Mouse (Mus musculus): Measurements from ENCODE around the gene Lingo2. TPM values are rescaled to one million over a fixed set of nuclear protein-coding genes. Genes with fewer than 3 reads are reported as not detected.

Gene Lingo2
- polyA plus RNA-seq, 1 experiment from 2014 or later = 75.0 TPM

DNA sequence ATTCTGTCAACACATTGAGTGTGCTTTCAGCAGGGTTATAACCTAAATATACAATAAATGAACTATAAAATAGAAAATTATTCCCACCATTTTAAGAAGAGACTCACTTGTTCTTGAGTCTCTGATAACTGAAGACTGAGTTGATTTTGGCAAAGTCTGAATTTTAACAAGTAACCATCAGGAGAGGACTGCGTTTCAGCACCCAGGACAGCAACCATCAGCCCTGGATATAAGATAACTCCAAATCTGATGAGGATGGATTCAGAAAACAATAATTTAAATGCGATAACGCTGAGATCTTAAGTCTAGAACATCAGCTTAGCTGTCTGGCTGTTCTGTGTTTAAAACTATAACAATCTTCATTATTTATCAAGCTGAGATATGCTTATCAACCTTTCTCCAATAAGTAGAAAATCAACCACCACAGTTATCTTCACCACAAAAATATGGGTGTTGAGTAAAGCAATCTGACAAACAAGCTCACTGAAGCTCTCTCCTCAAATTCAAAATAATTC, 1066.5 kb downstream of the Lingo2 start:
- H3K36me3 ChIP-seq (ENCODE audit: control insufficient read depth, insufficient read depth, low read length) = no peaks in the 10 kb centered on the region
- H3K4me1 ChIP-seq (ENCODE audit: control insufficient read depth, insufficient read depth, low read depth, low read length) = no peaks in the 10 kb centered on the region; the same call in 1 of the 2 replicates
- 63% methylated on average over 3 of the region's 3 CpGs for WGBS
- ATAC-seq = no peak
- H3K9ac ChIP-seq (ENCODE audit: low read depth, low read length) = no peak overlapping the region
- no peaks in the 10 kb centered on the region for H3K27me3 ChIP-seq (replicated peaks; ENCODE audit: control insufficient read depth, insufficient read depth, low read length)
- no peak overlapping the region for H3K27ac ChIP-seq (ENCODE audit: low read depth, low read length)
- H3K4me3 ChIP-seq (ENCODE audit: low read length) = no peak overlapping the region
- H3K4me2 ChIP-seq (ENCODE audit: low read length) = no peak overlapping the region
- no peaks in the 10 kb centered on the region for H3K9me3 ChIP-seq (ENCODE audit: control insufficient read depth, low read length)

GRCm38 (mm10) chr4:35846518-35846917, 1105.0 kb downstream of the Lingo2 start:
- no peak for ATAC-seq
- H3K36me3 ChIP-seq (ENCODE audit: control insufficient read depth, insufficient read depth, low read length) = no peaks in the 10 kb centered on the region
- H3K27ac ChIP-seq (ENCODE audit: low read depth, low read length) = no peak overlapping the region
- no peaks in the 10 kb centered on the region for H3K27me3 ChIP-seq (replicated peaks; ENCODE audit: control insufficient read depth, insufficient read depth, low read length)
- H3K9me3 ChIP-seq (ENCODE audit: control insufficient read depth, low read length) = no peaks in the 10 kb centered on the region
- no peak overlapping the region for H3K4me2 ChIP-seq (ENCODE audit: low read length)
- no peak overlapping the region for H3K9ac ChIP-seq (ENCODE audit: low read depth, low read length)
- 71% methylated on average over 1 of the region's 1 CpGs for WGBS
- no peaks in the 10 kb centered on the region for H3K4me1 ChIP-seq (ENCODE audit: control insufficient read depth, insufficient read depth, low read depth, low read length)
- H3K4me3 ChIP-seq (ENCODE audit: low read length) = no peak overlapping the region

GRCm38 (mm10) chr4:35845140-35845539, 1106.4 kb downstream of the Lingo2 start:
- peak; percentile 96 for ATAC-seq
- peak overlapping the region; percentile 51 for H3K9ac ChIP-seq (ENCODE audit: low read depth, low read length)
- H3K4me2 ChIP-seq (ENCODE audit: low read length) = peak overlapping the region; percentile 51
- peak overlapping the region; percentile 28 for H3K4me3 ChIP-seq (ENCODE audit: low read length)
- WGBS = 21% methylated on average over 7 of the region's 7 CpGs
- H3K9me3 ChIP-seq (ENCODE audit: control insufficient read depth, low read length) = no peaks in the 10 kb centered on the region
- H3K36me3 ChIP-seq (ENCODE audit: control insufficient read depth, insufficient read depth, low read length) = no peaks in the 10 kb centered on the region
- no peaks in the 10 kb centered on the region for H3K27me3 ChIP-seq (replicated peaks; ENCODE audit: control insufficient read depth, insufficient read depth, low read length)
- H3K4me1 ChIP-seq (ENCODE audit: control insufficient read depth, insufficient read depth, low read depth, low read length) = no peaks in the 10 kb centered on the region
- peak overlapping the region; percentile 78 for H3K27ac ChIP-seq (ENCODE audit: low read depth, low read length)

DNA sequence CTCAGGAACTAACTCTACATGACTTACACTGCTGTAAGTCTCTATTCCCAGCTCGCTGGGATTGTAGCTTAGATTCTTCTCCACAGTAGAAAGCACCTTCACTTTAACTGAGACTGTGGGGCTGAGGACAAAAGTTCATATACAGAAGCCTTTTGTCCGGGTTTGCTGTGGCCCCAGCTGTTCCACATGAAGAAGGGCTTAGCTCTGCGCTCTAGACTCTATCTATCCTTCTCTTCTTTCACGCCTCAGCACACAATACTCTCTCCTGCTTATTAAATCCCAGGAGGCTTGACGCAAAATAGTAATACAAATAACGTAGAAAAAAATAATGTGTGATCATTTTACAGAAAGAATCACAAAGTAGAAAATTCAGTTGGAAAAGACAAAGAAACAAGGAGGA, 1107.0 kb downstream of the Lingo2 start:
- no peaks in the 10 kb centered on the region for H3K27me3 ChIP-seq (replicated peaks; ENCODE audit: control insufficient read depth, insufficient read depth, low read length)
- WGBS = 47% methylated on average over 6 of the region's 6 CpGs
- H3K36me3 ChIP-seq (ENCODE audit: control insufficient read depth, insufficient read depth, low read length) = no peaks in the 10 kb centered on the region
- no peaks in the 10 kb centered on the region for H3K9me3 ChIP-seq (ENCODE audit: control insufficient read depth, low read length)
- H3K9ac ChIP-seq (ENCODE audit: low read depth, low read length) = peak overlapping the region; percentile 51
- ATAC-seq = no peak
- H3K4me1 ChIP-seq (ENCODE audit: control insufficient read depth, insufficient read depth, low read depth, low read length) = no peaks in the 10 kb centered on the region
- H3K4me3 ChIP-seq (ENCODE audit: low read length) = peak overlapping the region; percentile 28
- H3K27ac ChIP-seq (ENCODE audit: low read depth, low read length) = peak overlapping the region; percentile 78
- H3K4me2 ChIP-seq (ENCODE audit: low read length) = peak overlapping the region; percentile 51

- H3K4me3 ChIP-seq (ENCODE audit: low read length) = no peak overlapping the region
These were observed 1128.2 kb downstream of the Lingo2 start for GRCm38 (mm10) chr4:35823322-35823870.

DNA sequence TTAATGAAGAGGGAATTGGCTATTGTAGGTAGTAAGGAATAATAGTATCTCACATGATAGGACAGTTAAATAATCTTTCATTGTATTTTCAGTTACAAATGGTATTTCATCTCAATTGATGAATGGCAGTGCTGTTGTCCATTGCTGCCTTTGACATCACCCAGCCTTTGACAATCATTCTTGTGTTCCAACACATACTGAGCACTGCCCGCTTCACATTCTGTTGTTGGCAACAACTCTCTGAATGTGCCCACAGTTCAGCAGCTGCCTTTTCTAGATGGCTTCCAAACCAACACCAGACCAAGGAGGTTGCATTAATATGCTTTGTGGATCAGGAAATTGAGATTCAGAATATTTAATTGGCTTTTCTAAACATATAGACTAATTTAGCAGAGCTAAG, 1130.8 kb downstream of the Lingo2 start:
- H3K36me3 ChIP-seq (ENCODE audit: control insufficient read depth, insufficient read depth, low read length) = no peaks in the 10 kb centered on the region
- no peak overlapping the region for H3K9ac ChIP-seq (ENCODE audit: low read depth, low read length)
- no peak overlapping the region for H3K27ac ChIP-seq (ENCODE audit: low read depth, low read length)
- no peaks in the 10 kb centered on the region for H3K9me3 ChIP-seq (ENCODE audit: control insufficient read depth, low read length)
- H3K27me3 ChIP-seq (replicated peaks; ENCODE audit: control insufficient read depth, insufficient read depth, low read length) = no peaks in the 10 kb centered on the region
- H3K4me3 ChIP-seq (ENCODE audit: low read length) = no peak overlapping the region
- no peaks in the 10 kb centered on the region for H3K4me1 ChIP-seq (ENCODE audit: control insufficient read depth, insufficient read depth, low read depth, low read length)
- no peak for ATAC-seq
- WGBS = 75% methylated on average over 1 of the region's 1 CpGs
- no peak overlapping the region for H3K4me2 ChIP-seq (ENCODE audit: low read length)

More at GRCm38 (mm10) chr4:35823322-35823870, 1128.2 kb downstream of the Lingo2 start:
- Histone ChIP-seq H3K27me3 (replicated peaks; ENCODE audit: control insufficient read depth, insufficient read depth, low read length) (no peaks in the 10 kb centered on the region), H3K9ac (ENCODE audit: low read depth, low read length) (no peak overlapping the region), H3K36me3 (ENCODE audit: control insufficient read depth, insufficient read depth, low read length) (no peaks in the 10 kb centered on the region), H3K4me1 (ENCODE audit: control insufficient read depth, insufficient read depth, low read depth, low read length) (no peaks in the 10 kb centered on the region), H3K4me2 (ENCODE audit: low read length) (no peak overlapping the region), H3K27ac (ENCODE audit: low read depth, low read length) (no peak overlapping the region), H3K9me3 (ENCODE audit: control insufficient read depth, low read length) (no peaks in the 10 kb centered on the region; the same call in 1 of the 2 replicates)
- ATAC-seq = no peak
- WGBS = 71% methylated on average over 7 of the region's 7 CpGs

GRCm38 (mm10) chr4:35814698-35815097, 1136.8 kb downstream of the Lingo2 start:
- Histone ChIP-seq H3K4me2 (ENCODE audit: low read length) (no peak overlapping the region), H3K27me3 (replicated peaks; ENCODE audit: control insufficient read depth, insufficient read depth, low read length) (no peaks in the 10 kb centered on the region), H3K36me3 (ENCODE audit: control insufficient read depth, insufficient read depth, low read length) (no peaks in the 10 kb centered on the region), H3K4me1 (ENCODE audit: control insufficient read depth, insufficient read depth, low read depth, low read length) (no peaks in the 10 kb centered on the region), H3K27ac (ENCODE audit: low read depth, low read length) (no peak overlapping the region), H3K9me3 (ENCODE audit: control insufficient read depth, low read length) (no peaks in the 10 kb centered on the region), H3K9ac (ENCODE audit: low read depth, low read length) (no peak overlapping the region), H3K4me3 (ENCODE audit: low read length) (no peak overlapping the region)
- WGBS = 90% methylated on average over 1 of the region's 1 CpGs
- no peak for ATAC-seq

DNA sequence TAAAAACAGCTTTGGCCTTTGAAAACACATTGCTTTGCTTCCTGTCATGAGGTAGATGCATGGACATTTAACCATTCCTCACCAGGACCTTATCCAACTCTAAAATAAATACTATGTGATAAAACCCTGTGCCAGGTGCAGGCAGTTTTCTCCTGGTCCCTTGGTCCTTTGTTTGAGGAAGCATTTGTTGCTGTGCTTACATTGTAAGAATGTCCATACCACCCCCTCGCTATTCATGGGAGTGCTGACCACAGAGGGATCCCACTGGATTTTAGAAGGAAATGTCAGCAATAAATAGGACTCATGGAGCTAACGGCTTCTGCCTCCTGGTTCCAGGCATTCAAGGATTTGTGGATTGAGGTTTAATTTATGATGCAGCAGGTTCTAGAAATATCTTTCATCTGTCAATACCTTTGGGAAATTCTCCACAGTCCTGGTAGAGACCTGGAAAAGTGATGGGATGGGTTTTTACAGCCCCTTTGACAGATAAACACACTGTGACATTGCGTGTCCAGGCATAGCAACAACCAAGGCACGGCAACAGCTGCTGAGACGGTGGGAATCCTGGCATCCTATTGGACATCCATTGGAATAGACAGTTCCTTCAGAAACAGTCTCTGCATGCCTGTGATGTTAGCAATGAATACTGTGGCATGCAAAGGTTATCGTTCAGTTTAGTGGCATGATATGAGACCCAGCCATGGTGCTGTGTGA, 1143.9 kb downstream of the Lingo2 start:
- Histone ChIP-seq H3K4me1 (ENCODE audit: control insufficient read depth, insufficient read depth, low read depth, low read length) (no peaks in the 10 kb centered on the region), H3K9ac (ENCODE audit: low read depth, low read length) (no peak overlapping the region), H3K4me2 (ENCODE audit: low read length) (no peak overlapping the region), H3K4me3 (ENCODE audit: low read length) (no peak overlapping the region), H3K36me3 (ENCODE audit: control insufficient read depth, insufficient read depth, low read length) (no peaks in the 10 kb centered on the region), H3K27ac (ENCODE audit: low read depth, low read length) (no peak overlapping the region), H3K27me3 (replicated peaks; ENCODE audit: control insufficient read depth, insufficient read depth, low read length) (no peaks in the 10 kb centered on the region), H3K9me3 (ENCODE audit: control insufficient read depth, low read length) (no peaks in the 10 kb centered on the region)
- ATAC-seq = no peak
- 53% methylated on average over 6 of the region's 6 CpGs for WGBS

GRCm38 (mm10) chr4:35806881-35807464, 1144.6 kb downstream of the Lingo2 start:
- WGBS = 75% methylated on average over 2 of the region's 2 CpGs
- H3K36me3 ChIP-seq (ENCODE audit: control insufficient read depth, insufficient read depth, low read length) = no peaks in the 10 kb centered on the region
- H3K4me3 ChIP-seq (ENCODE audit: low read length) = no peak overlapping the region
- no peak for ATAC-seq
- no peaks in the 10 kb centered on the region for H3K4me1 ChIP-seq (ENCODE audit: control insufficient read depth, insufficient read depth, low read depth, low read length)
- H3K4me2 ChIP-seq (ENCODE audit: low read length) = no peak overlapping the region
- no peaks in the 10 kb centered on the region for H3K27me3 ChIP-seq (replicated peaks; ENCODE audit: control insufficient read depth, insufficient read depth, low read length)
- no peak overlapping the region for H3K9ac ChIP-seq (ENCODE audit: low read depth, low read length)
- no peak overlapping the region for H3K27ac ChIP-seq (ENCODE audit: low read depth, low read length)
- no peaks in the 10 kb centered on the region for H3K9me3 ChIP-seq (ENCODE audit: control insufficient read depth, low read length)

Data from hindbrain, embryonic 16.5 days (tissue).